Mouse (Mus musculus) left cerebral cortex, postnatal 14 days (tissue): ENCODE results near the gene Nkain1. TPM values are rescaled to one million over a fixed set of nuclear protein-coding genes. Genes with fewer than 3 reads are reported as not detected.

ENCODE experiments used
- DNase-seq, 2 experiments: peaks; one replicate each; pipeline ENCODE4 v3.0.0; 2021 to 2022; ENCODE audit warnings: low spot score in 2 of 2, mixed read lengths in 1 of 2
- intact Hi-C: fragments of 180-260 bp; cut with DNase I; formaldehyde crosslinking; loops from one replicate; pipeline ENCODE4 v1.15.1; 2025
- long read RNA-seq, 2 experiments: library from polyadenylated mRNA; stranded (forward); transcript quantifications; one replicate each; pipeline ENCODE4 v2.0.0; 2021
- total RNA-seq, 2 experiments: library from RNA; stranded (reverse); gene quantifications; 2 replicates each; pipeline ENCODE4 v1.2.3; 2021

The Nkain1 gene
- total RNA-seq, result 10 to 100 TPM; 32.9 to 38.5 TPM
- long read RNA-seq, experiment 1, transcript Nkain1-201 (7 exons, 1,202 nt), result major isoform, 5 of 5 reads
- long read RNA-seq, experiment 1, partial matches to known transcripts, result 0 of 5 reads
- long read RNA-seq, experiment 1, other reads (novel, unspliced or antisense), result 0 of 5 reads
- long read RNA-seq, experiment 2, transcript Nkain1-201 (7 exons, 1,202 nt), result major isoform, 12 of 21 reads
- long read RNA-seq, experiment 2, partial matches to known transcripts, result 0 of 21 reads
- long read RNA-seq, experiment 2, other reads (novel, unspliced or antisense), result 9 of 21 reads

GRCm38 (mm10) chr4:130574048-130574413, at the start of gene Nkain1:
TSS of gene Nkain1 (minus strand) at chr4:130574173.
- peak in 1 of 2 experiments; percentile 23 for DNase-seq
- intact Hi-C loops, result loop anchor here (1.0 kb wide), 1 partner anchor 40 kb away; no protein-coding TSS in a partner anchor

GRCm38 (mm10) chr4:130578734-130579274, 4.8 kb upstream of the Nkain1 start:
- intact Hi-C loops, result no loop called here

GRCm38 (mm10) chr4:130577081-130577480, 3.1 kb upstream of the Nkain1 start:
- intact Hi-C loops, result no loop called here
- no peak for DNase-seq

More at GRCm38 (mm10) chr4:130578734-130579274, 4.8 kb upstream of the Nkain1 start:
- no peak for DNase-seq

DNA sequence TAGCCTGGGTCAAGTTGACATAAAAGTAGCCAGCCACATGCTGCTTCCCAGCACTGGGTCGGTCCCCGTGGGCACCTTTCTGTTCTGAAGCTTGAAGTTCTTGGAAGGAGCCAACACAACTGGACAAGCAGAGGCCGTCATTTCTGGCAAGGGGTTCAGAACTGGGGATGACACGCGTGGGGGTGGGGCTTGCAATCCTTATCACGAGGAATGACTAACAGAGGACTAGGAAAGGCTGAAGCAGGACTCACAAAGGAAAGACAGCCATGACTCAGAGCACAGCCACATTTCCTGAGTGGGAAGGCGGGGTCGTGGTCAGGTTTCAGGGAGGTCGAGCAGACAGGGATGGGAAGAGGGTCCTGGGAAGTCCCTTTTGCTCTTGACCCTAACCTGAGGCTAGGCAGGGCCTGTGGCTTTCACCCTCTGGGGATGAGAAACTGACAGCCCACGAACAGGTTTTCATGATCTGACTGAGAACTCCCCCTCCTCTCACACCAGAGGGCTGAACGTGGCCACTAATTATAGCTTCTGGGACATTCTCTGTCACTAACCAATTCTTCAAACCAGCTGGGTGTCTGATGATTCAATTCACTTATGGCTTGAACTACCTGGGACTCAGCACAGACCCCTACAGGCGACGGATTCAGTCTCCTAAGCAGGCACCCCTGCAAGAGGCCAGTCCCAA, 2.4 kb upstream of the Nkain1 start:
- intact Hi-C loops, result no loop called here
- DNase-seq, result peak in 1 of 2 experiments; percentile 47

DNA sequence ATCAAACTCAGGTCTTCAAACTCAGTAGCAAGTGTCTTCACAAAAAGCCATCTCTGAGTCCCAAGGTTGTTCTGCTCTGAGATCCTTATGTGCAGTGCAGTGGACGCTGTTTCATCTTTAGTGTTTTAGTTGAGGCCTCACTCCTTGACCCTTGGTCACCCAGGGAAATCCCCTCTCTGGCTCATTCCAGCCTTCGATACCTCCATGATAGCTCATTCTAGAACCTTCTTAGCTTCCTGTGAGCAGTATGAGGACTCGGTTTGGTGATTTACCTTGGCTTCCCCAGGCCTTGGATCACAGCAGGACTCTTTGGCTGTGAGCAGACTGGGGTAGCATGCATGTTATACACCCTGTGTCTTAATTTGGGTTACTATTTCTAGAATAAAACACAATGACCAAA, 1.6 kb upstream of the Nkain1 start:
- intact Hi-C loops, result no loop called here
- DNase-seq, result no peak

DNA sequence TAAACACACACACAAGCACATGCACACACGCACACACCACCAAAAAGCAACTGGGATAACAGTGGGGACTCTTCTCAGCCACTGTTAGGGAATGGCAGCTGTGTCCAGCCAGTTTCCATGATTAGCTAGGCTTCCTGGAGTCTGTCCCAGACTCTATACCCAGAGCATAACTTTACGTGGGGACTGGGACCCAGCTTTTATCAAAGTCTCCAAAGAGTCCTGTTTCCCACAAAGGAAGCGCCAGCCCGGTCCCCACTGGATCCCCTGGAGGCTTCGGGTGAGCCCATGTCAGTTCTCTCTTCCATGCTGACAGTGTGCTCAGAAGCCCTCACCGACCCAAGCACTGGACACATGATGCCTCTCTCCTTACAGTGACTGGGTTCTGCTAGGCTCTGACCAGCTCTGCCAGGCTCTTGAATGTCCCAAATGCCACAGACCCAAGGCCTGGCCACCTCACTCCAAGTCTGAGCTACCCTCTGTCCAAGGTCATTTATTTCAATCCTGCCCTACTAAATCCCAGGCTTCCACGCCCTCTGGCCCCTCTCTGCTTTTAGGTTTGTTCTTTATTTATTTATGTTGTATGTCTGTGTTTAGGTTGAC, 988 bp upstream of the Nkain1 start:
- no peak for DNase-seq
- intact Hi-C loops, result loop anchor here (1.0 kb wide), 1 partner anchor 41 kb away; no protein-coding TSS in a partner anchor

GRCm38 (mm10) chr4:130573351-130574047, 474 bp downstream of the Nkain1 start:
- intact Hi-C loops, result loop anchor here (1.0 kb wide), 1 partner anchor 39 kb away; no protein-coding TSS in a partner anchor
- peak in 1 of 2 experiments; percentile 30 for DNase-seq

DNA sequence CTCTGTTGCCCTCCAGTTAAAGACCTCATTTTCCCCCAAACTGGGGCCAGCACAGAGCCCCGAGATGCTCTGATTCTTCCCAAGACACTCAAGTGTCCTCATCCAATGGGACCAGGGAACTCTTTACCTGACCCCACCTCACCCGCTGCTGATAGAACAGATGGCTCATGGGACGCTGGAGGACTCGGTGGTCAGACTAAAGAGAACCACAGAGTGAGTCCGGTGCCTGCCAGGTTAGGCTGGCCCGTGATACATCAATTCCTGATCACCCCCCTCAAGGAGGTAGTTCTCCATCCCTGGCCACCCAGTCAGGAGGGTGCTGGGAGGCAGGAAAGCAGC, 992 bp downstream of the Nkain1 start:
- intact Hi-C loops, result no loop called here
- no peak for DNase-seq

DNA sequence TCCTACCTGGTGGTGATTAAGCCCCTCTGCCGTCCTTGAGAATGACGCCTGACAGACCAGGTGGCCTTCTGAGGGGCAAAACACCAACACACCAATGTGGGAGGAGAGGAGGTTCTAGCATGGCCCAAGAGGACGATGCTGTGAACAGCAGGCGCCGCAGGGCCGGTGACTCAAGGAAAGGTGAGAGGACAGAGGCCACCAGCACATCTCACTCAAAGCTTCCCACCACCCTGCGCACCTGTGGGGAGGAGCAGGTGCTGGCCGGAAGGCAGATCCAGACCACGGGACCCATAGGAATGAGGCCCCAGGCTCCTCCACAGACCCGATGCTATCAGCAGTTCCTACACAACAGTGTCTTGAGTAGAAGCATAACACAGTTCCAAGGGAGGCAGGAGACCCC, 1.4 kb downstream of the Nkain1 start:
- no peak for DNase-seq
- intact Hi-C loops, result no loop called here

DNA sequence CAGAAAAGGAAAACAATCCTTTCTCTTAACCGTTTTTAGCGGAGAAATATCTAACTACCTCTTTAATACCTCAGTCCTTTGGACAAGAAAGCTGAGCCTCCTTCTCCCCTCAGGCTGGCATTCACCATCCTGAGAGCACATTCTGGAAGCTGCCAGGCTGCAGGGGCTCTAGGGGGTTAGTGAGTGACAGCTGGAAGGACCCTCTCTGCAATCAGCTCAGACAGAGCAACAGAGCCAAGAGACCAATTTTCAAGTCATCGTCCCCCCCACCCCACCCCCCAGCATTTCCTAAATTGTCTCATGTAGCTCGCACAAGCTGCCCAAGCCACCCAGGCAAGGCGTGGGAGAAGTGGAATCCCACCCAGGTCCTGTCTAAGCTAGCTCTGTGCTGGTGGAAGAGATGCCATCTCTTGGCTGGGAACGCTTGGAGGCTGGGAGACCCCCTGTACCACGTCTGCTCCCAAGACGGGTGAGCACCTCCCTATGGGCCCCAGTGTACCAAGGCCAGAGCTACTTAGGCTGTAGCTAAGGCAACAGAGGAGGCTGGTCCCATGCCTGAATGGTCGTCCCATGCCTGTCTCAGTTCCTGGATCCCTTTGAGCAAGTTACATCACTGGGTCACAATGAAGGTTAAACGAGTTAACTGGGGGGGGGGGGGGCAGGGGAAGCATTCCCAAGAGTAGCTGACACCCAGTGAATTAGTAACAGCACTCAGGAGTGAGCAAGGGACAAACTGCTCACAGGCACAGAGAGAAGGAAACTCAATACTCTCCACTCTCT, 2.8 kb downstream of the Nkain1 start:
- intact Hi-C loops, result no loop called here
- no peak for DNase-seq

GRCm38 (mm10) chr4:130568043-130568978, 5.7 kb downstream of the Nkain1 start:
- no peak for DNase-seq
- intact Hi-C loops, result no loop called here

DNA sequence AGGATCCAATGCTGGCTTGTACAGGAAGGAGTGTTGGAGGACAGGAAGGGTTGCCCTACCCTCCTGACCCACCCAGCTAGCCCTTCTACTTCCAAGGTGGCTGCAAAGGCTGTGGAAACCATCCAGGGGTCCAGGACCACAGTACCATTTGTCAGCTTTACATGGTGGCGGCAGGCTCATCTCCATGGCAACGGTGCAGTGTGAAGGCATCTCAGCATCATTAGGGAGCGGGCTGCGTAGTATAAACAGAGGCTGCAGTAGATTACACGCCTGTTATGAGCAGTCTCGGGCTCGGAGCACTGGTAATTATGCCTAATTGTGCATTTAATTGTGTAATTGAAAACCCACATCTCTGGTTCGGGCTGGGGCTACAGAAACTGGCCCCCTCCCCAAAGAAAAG, 10.2 kb downstream of the Nkain1 start:
- intact Hi-C loops, result no loop called here
- peak in 1 of 2 experiments; percentile 32 for DNase-seq

GRCm38 (mm10) chr4:130563260-130563756, 10.7 kb downstream of the Nkain1 start:
- intact Hi-C loops, result no loop called here
- no peak for DNase-seq

DNA sequence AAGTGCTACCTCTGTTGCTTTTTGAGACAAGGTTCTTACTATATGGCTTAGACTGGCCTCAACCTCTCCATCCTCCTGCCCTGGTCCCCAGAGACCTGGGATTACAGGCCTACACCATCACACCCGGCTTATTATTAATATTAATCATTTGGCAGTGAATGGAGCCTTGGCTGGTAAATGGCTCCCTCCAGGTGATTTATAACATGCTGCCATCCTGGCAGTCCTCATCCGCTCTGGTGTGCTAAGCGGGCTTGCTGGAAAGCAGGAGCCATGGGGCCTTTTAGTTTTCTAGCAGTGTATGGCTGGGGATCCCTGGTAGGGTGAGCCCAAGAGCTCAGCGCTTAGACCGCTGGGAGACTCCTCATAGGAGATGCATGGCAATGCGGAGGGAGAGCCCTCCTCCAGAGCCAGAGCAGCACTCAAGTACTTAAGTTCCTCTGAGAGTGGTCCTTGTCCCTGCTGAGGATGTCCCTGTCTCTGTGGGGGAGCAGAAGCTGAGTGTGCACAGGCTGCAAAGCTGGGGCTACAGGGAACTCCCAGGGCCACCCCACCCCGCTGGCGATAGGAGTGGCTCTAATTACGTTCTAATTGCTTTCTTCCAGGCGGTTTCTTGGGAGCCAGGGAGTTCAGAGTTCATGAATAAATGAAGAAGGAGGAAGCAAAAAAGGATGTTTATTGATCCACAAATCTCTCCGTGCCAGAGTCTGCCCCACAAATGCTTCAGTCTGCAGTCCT, 13.2 kb downstream of the Nkain1 start:
- intact Hi-C loops, result no loop called here
- no peak for DNase-seq

DNA sequence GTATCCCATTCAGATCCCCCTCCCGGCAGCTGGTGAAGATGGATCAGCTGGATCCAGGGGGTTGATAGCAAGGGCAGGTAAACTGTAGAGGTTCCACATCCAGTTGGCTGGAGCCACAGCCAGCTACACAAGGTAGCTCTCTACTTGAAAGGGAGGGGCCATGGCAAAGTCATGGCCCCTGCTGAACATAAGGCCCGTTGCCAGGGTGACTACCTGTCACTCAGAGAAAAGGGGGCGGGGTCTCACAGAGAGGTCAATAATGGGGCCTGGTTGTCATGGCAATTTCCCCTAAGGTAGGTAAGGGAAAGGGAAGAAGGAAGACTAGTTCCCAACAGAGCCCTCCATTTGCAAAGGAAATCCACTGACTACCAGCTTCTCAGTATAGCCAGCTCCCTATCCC, 14.8 kb downstream of the Nkain1 start:
- intact Hi-C loops, result no loop called here
- DNase-seq, result no peak

- intact Hi-C loops, result no loop called here
- DNase-seq, result no peak
These were observed 16.1 kb downstream of the Nkain1 start for GRCm38 (mm10) chr4:130557852-130558251.

GRCm38 (mm10) chr4:130556992-130557391, 17.0 kb downstream of the Nkain1 start:
- intact Hi-C loops, result no loop called here
- no peak for DNase-seq
